Mouse (Mus musculus) ES-E14 (cell line): ENCODE measurements at regions not wholly inside any gene's neighbourhood (a gene's known extent, or its start where the extent isn't known, plus 50 kb on each side); places are given as distances from the start of the nearest gene placed in this dataset.

Experiments used
- HCFC1 ChIP-seq: IDR thresholded peaks from 2 replicates; pipeline ENCODE4 v1.6.1; 2012; ENCODE audit warnings: low read length, inconsistent platforms, borderline replicate concordance; ENCODE audit not compliant: insufficient read depth
- MAFK ChIP-seq: IDR thresholded peaks from 2 replicates; pipeline ENCODE4 v1.6.1; 2014; ENCODE audit warnings: mild to moderate bottlenecking, low read depth, low read length, inconsistent platforms; ENCODE audit not compliant: insufficient read depth
- ZC3H11A ChIP-seq: IDR thresholded peaks from 2 replicates; pipeline ENCODE4 v1.6.1; 2012; ENCODE audit warnings: low read depth, mild to moderate bottlenecking, inconsistent platforms, low read length, borderline replicate concordance
- ZNF384 ChIP-seq: IDR thresholded peaks from 2 replicates; pipeline ENCODE4 v1.6.1; 2012; ENCODE audit warnings: low read depth, low read length, inconsistent platforms

DNA sequence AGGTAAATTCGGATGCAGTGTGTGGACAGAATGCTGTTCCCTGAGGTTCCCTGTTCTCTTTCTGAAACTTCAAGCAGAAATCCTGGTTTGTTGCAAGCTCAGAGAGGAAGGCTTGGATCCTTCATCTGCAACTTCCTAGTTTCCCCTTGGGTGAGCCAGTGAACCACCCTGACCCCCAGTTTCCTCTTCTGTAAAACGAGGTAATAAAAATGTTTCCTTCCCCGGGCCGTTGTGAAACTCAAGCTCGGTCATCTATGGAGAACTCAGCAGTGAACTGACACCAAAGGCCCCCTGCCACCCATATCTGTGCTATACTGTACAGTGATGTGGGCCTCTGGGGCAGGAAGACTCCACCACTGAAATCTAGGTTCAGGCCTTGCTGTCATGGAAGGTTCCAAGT, 185.0 kb downstream of the Gadd45g start:
- TF ChIP-seq ZNF384 (no peak), MAFK (no peak), ZC3H11A (no peak), HCFC1 (no peak)
